Mouse (Mus musculus) heart, embryonic 11.5 days (tissue): ENCODE data around the gene Cyth4. TPM values are rescaled to one million over a fixed set of nuclear protein-coding genes. Genes with fewer than 3 reads are reported as not detected.

Source experiments
- ATAC-seq: fragments of 200-750 bp; cut with Nextera tagmentation; replicated peaks from 2 replicates; pipeline ENCODE4 v1.8.0; 2017; ENCODE audit warnings: moderate library complexity; ENCODE audit not compliant: insufficient number of reproducible peaks, low FRiP score, low TSS enrichment
- H3K27ac ChIP-seq: fragments of 300-500 bp; sonication (generic); 2 replicates; pipeline ENCODE4 v1.5.1; 2014; ENCODE audit warnings: mild to moderate bottlenecking, low read depth, low read length
- H3K27me3 ChIP-seq: fragments of 300-500 bp; sonication (generic); 2 replicates; pipeline ENCODE4 v1.6.1; 2014; ENCODE audit warnings: mild to moderate bottlenecking, low read length, mixed read lengths; ENCODE audit not compliant: control insufficient read depth, insufficient read depth
- H3K36me3 ChIP-seq: fragments of 300-500 bp; sonication (generic); 2 replicates; pipeline ENCODE4 v1.6.1; 2014; ENCODE audit warnings: mild to moderate bottlenecking, low read length, moderate library complexity, mixed read lengths; ENCODE audit not compliant: control insufficient read depth, insufficient read depth
- H3K4me1 ChIP-seq: fragments of 300-500 bp; sonication (generic); 2 replicates; pipeline ENCODE4 v1.6.1; 2014; ENCODE audit warnings: low read length; ENCODE audit not compliant: control insufficient read depth, insufficient read depth
- H3K4me2 ChIP-seq: fragments of 300-500 bp; sonication (generic); 2 replicates; pipeline ENCODE4 v1.6.1; 2014; ENCODE audit warnings: mild to moderate bottlenecking, moderate library complexity
- H3K4me3 ChIP-seq: fragments of 300-500 bp; sonication (generic); 2 replicates; pipeline ENCODE4 v1.5.1; 2014; ENCODE audit warnings: low read depth, low read length
- H3K9ac ChIP-seq: fragments of 300-500 bp; sonication (generic); 2 replicates; pipeline ENCODE4 v1.6.1; 2014; ENCODE audit warnings: mild to moderate bottlenecking, low read depth, low read length, moderate library complexity
- H3K9me3 ChIP-seq: fragments of 300-500 bp; sonication (generic); replicated peaks from 2 replicates; pipeline ENCODE4 v1.6.1; 2016; ENCODE audit warnings: low read length; ENCODE audit not compliant: control insufficient read depth
- WGBS: fragments of 180-500 bp; shearing (Covaris S2); extraction: QIAGEN DNeasy Blood & Tissue Kit; methylation state at CpG from one replicate; pipeline ENCODE4 v1.1.7; 2014; ENCODE audit not compliant: insufficient replicate concordance; 5-methylcytosine and 5-hydroxymethylcytosine counted together
- polyA plus RNA-seq: library from polyadenylated mRNA; unstranded; fragments of >200 nt; fragmentation: Nextera tagmentation; extraction: Ambion mirVana; gene quantifications from 2 replicates; pipeline ENCODE4 v1.2.1, GENCODE M21; 2014

The Cyth4 gene
- polyA plus RNA-seq, 1 experiment from 2014 or later: 2.0 TPM

GRCm38 (mm10) chr15:78590785-78591184 is 6.1 kb upstream of the Cyth4 start:
- ATAC-seq: no peak
- H3K36me3 ChIP-seq: no peaks in the 10 kb centered on the region
- H3K4me1 ChIP-seq: no peaks in the 10 kb centered on the region
- no peak overlapping the region for H3K4me3 ChIP-seq
- no peak overlapping the region for H3K27ac ChIP-seq
- H3K27me3 ChIP-seq: no peaks in the 10 kb centered on the region
- H3K9ac ChIP-seq: no peak overlapping the region
- H3K9me3 ChIP-seq: no peaks in the 10 kb centered on the region
- H3K4me2 ChIP-seq: no peak overlapping the region
- 72% methylated on average over 6 of the region's 6 CpGs for WGBS

DNA sequence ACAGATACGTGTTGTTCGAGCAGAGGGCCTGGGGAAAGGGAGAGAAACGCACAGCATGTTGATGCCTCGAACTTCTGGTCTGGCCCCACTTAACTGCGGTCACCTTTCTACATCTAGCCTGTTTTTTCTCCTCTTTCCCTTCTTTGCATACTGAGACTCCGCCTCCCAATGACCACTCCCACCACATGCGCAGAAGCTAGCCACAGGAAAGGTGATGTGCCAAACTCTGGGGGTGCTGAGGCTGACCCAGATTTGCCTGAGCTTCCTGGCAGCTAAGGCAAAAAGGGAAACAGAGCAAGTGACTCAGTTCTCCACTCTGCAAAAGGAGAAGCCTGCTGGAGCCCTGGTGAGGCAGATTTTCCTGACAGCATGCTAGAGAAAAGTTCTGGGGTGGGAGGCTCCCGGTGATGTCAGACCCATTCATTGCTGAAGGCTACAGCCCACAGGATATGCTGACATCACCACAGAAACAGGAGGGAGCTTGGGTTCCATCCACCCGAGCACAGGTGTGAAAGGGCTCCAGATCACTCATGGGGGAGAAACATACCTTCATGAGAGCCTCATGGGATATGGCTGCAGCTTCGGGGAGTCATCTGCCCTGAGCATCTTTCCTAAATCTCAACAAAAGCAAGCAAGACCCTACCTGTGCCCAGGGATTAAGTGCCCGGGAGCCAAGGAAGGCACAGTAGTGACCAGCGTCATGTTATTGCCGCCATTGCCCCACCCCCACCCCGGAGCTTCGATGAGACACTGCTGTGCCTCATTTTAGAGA is 5.0 kb upstream of the Cyth4 start:
- Histone ChIP-seq H3K27ac (no peak overlapping the region), H3K27me3 (no peaks in the 10 kb centered on the region), H3K4me1 (no peaks in the 10 kb centered on the region), H3K36me3 (no peaks in the 10 kb centered on the region), H3K9me3 (no peaks in the 10 kb centered on the region), H3K4me3 (no peak overlapping the region), H3K4me2 (no peak overlapping the region), H3K9ac (no peak overlapping the region)
- no peak for ATAC-seq
- WGBS: 60% methylated on average over 15 of the region's 15 CpGs

DNA sequence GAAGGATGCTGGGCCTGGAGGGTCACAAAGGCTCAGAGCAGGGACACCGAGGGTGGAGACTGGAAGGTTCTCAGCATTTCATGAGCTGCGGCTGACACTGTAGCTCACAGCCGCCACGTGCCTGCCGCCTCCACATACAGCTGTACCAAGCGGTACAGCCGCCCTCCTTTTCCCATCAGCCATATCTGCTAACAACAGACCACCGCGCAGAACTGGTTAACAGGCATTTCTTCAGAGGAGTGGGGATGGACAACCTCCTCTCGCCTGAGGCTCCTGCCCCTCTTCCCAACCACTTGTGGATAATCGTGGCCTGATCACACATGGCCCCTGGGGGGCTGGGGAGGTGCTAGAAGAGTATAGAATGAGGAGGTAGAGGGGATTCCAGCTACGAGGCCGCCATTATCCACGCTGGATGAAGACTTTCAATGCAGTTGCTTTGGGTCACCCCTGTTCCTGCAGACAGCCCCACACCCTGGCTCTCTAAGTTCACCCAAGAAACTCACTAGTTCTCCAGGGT is 4.3 kb upstream of the Cyth4 start:
- no peak for ATAC-seq
- Histone ChIP-seq H3K4me3 (no peak overlapping the region), H3K36me3 (no peaks in the 10 kb centered on the region), H3K27ac (no peak overlapping the region), H3K27me3 (no peaks in the 10 kb centered on the region), H3K4me1 (no peaks in the 10 kb centered on the region), H3K9me3 (no peaks in the 10 kb centered on the region), H3K9ac (no peak overlapping the region), H3K4me2 (no peak overlapping the region)
- WGBS: 71% methylated on average over 14 of the region's 14 CpGs

GRCm38 (mm10) chr15:78593896-78594425 is 2.9 kb upstream of the Cyth4 start:
- Histone ChIP-seq H3K9me3 (no peaks in the 10 kb centered on the region), H3K4me2 (no peak overlapping the region), H3K4me3 (no peak overlapping the region), H3K36me3 (no peaks in the 10 kb centered on the region), H3K9ac (no peak overlapping the region), H3K27ac (no peak overlapping the region), H3K27me3 (no peaks in the 10 kb centered on the region), H3K4me1 (no peaks in the 10 kb centered on the region)
- WGBS: 80% methylated on average over 7 of the region's 7 CpGs
- ATAC-seq: no peak

- no peaks in the 10 kb centered on the region for H3K36me3 ChIP-seq
- no peak for ATAC-seq
- H3K9me3 ChIP-seq: no peaks in the 10 kb centered on the region
- H3K27me3 ChIP-seq: no peaks in the 10 kb centered on the region; the same call in 1 of the 2 replicates
- H3K4me3 ChIP-seq: no peak overlapping the region
- no peaks in the 10 kb centered on the region for H3K4me1 ChIP-seq
- H3K27ac ChIP-seq: no peak overlapping the region
- WGBS: 95% methylated on average over 2 of the region's 2 CpGs
- H3K9ac ChIP-seq: no peak overlapping the region
- no peak overlapping the region for H3K4me2 ChIP-seq
Observed at GRCm38 (mm10) chr15:78594831-78595230, 2.0 kb upstream of the Cyth4 start.

DNA sequence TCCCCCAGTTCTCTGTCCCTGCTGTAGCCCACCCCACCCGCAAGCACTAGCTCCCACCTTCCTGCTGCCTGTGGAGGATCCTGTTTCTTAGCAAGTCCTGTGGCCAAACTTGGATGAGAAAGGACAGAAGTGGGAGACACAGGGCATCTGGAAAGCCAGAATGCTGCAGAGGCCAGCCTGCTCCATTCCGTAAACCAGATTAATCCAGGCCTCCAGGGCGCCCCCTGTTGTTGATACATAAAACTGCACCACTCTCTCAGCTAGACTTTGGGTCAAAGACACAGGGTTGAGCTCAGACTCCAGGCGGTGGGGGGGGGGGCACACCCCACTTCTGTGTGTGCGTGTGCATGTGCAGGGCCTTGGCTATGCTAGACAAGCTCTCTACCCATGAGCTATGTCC is 1.4 kb upstream of the Cyth4 start:
- WGBS: 66% methylated on average over 5 of the region's 5 CpGs
- H3K4me1 ChIP-seq: no peaks in the 10 kb centered on the region
- no peaks in the 10 kb centered on the region for H3K36me3 ChIP-seq
- H3K9me3 ChIP-seq: no peaks in the 10 kb centered on the region
- H3K4me3 ChIP-seq: no peak overlapping the region
- ATAC-seq: no peak
- no peaks in the 10 kb centered on the region; the same call in 1 of the 2 replicates for H3K27me3 ChIP-seq
- no peak overlapping the region for H3K4me2 ChIP-seq
- no peak overlapping the region for H3K27ac ChIP-seq
- H3K9ac ChIP-seq: no peak overlapping the region

GRCm38 (mm10) chr15:78596504-78596903 is 343 bp upstream of the Cyth4 start:
- H3K27ac ChIP-seq: no peak overlapping the region

GRCm38 (mm10) chr15:78597729-78598128 is 882 bp downstream of the Cyth4 start:
- ATAC-seq: no peak
- WGBS: 58% methylated on average over 4 of the region's 4 CpGs

More at GRCm38 (mm10) chr15:78596504-78596903, 343 bp upstream of the Cyth4 start:
- WGBS: 77% methylated on average over 6 of the region's 6 CpGs
- no peak overlapping the region for H3K4me3 ChIP-seq
- no peaks in the 10 kb centered on the region for H3K36me3 ChIP-seq
- no peak for ATAC-seq
- no peak overlapping the region for H3K9ac ChIP-seq
- H3K27me3 ChIP-seq: no peaks in the 10 kb centered on the region; the same call in 1 of the 2 replicates
- no peaks in the 10 kb centered on the region for H3K4me1 ChIP-seq
- no peak overlapping the region for H3K4me2 ChIP-seq
- no peaks in the 10 kb centered on the region for H3K9me3 ChIP-seq

More at GRCm38 (mm10) chr15:78597729-78598128, 882 bp downstream of the Cyth4 start:
- no peaks in the 10 kb centered on the region; the same call in 1 of the 2 replicates for H3K27me3 ChIP-seq
- H3K27ac ChIP-seq: no peak overlapping the region
- no peak overlapping the region for H3K4me3 ChIP-seq
- H3K4me2 ChIP-seq: no peak overlapping the region
- H3K9ac ChIP-seq: no peak overlapping the region
- no peaks in the 10 kb centered on the region for H3K36me3 ChIP-seq
- H3K9me3 ChIP-seq: no peaks in the 10 kb centered on the region
- H3K4me1 ChIP-seq: no peaks in the 10 kb centered on the region
